Mouse (Mus musculus) layer of hippocampus, adult 8-10 months (tissue): Measurements from ENCODE around the gene Ift81. TPM values are rescaled to one million over a fixed set of nuclear protein-coding genes. Genes with fewer than 3 reads are reported as not detected.

Experiments used
- total RNA-seq, 4 experiments: library from RNA; stranded (reverse); gene quantifications; 2 replicates each; pipeline ENCODE4 v1.2.4; 2022

Gene Ift81
- total RNA-seq, 4 experiments from 2014 or later, result 40.2 to 59.2 (median 48.5) TPM

Other genes starting within 250 kb of the Ift81 start
- 10 to 100 TPM; 20.7 to 29.4 (median 27.1) TPM for gene Gpn3, start 242.6 kb downstream of the Ift81 start, total RNA-seq
- gene Fam216a, start 242.2 kb downstream of the Ift81 start, total RNA-seq, result 10 to 100 TPM; 70.9 to 74.0 (median 72.8) TPM
- gene Arpc3, start 222.6 kb downstream of the Ift81 start, total RNA-seq, result 100 to 1,000 TPM; 232 to 259 (median 252) TPM
- 10 to 100 TPM; 33.0 to 39.2 (median 36.3) TPM for gene Anapc7, start 192.8 kb downstream of the Ift81 start, total RNA-seq
- gene Atp2a2, start 112.3 kb downstream of the Ift81 start, total RNA-seq, result 100 to 1,000 TPM; 558 to 681 (median 612) TPM
- gene P2rx7, start 29.4 kb upstream of the Ift81 start, total RNA-seq, result 10 to 100 TPM; 10.3 to 16.4 (median 13.1) TPM
- 10 to 100 TPM; 16.6 to 28.6 (median 20.2) TPM for gene P2rx4, start 93.0 kb upstream of the Ift81 start, total RNA-seq
- 10 to 100 TPM; 87.3 to 96.2 (median 93.0) TPM for gene Camkk2, start 164.9 kb upstream of the Ift81 start, total RNA-seq
- 100 to 1,000 TPM; 192 to 236 (median 203) TPM for gene Anapc5, start 206.8 kb upstream of the Ift81 start, total RNA-seq
- gene Rnf34, start 235.5 kb upstream of the Ift81 start, total RNA-seq, result 10 to 100 TPM; 49.7 to 59.8 (median 56.6) TPM